Mouse (Mus musculus): Measurements from ENCODE around the gene Pik3ca. TPM values are rescaled to one million over a fixed set of nuclear protein-coding genes. Genes with fewer than 3 reads are reported as not detected.

Gene Pik3ca
- total RNA-seq, 1 experiment = 19.8 TPM

DNA sequence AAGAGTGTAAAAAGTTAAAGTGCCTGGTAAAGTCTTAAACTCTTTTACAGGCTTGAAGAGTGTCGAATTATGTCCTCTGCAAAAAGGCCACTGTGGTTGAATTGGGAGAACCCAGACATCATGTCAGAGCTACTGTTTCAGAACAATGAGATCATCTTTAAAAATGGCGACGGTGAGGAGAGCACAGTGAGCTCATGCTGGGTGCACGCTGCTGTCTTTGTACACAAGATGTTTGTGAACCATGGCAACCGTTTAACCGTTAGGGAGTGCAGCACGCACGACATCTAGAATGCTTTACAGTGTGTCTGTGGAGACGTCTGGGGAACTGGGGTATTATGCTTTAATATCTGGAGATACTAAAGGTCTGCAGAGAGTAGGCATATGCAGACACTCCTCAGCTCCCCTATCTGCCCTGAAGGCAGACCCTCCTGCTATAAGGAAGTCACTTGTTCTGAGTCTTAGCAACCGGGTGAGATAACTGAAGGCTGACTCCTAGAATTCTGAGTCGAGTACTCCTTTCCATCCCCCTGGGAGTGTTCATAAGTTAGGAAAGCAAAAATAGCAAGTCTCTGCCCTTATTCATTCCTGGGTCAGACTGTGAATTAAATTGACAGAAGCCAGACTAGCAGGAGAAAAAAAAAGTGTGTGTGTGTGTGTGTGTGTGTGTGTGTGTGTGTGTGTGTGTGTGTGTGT, 57.0 kb downstream of the Pik3ca start:
- TF ChIP-seq MAFK (IDR thresholded peaks at IDR 0.05; ENCODE audit: insufficient read depth, low read depth, low read length) (no peak), ZC3H11A (IDR thresholded peaks at IDR 0.05; ENCODE audit: borderline replicate concordance, low read depth, low read length) (no peak), HCFC1 (IDR thresholded peaks at IDR 0.05; ENCODE audit: borderline replicate concordance, insufficient read depth, low read length) (no peak), ZNF384 (IDR thresholded peaks at IDR 0.05; ENCODE audit: low read depth, low read length) (no peak), CHD2 (IDR thresholded peaks at IDR 0.05; ENCODE audit: low read depth, low read length) (no peak)
- no peak overlapping the region for H3K9ac ChIP-seq (ENCODE audit: insufficient read depth, low read depth, low read length, poor library complexity, severe bottlenecking)
- no peak overlapping the region for H3K4me3 ChIP-seq (ENCODE audit: insufficient read depth in 1 of 2, low read depth in 1 of 2, low read length in 2 of 2, poor library complexity in 1 of 2, severe bottlenecking in 1 of 2)
- no peak for DNase-seq (ENCODE audit: low read depth, low spot score)
- no peak overlapping the region for H3K27ac ChIP-seq (ENCODE audit: insufficient read depth, low read depth, low read length, poor library complexity, severe bottlenecking)
- H3K4me1 ChIP-seq (ENCODE audit: control insufficient read depth in 2 of 2, insufficient read depth in 2 of 2, low read length in 2 of 2, poor library complexity in 1 of 2) = no peaks in the 10 kb centered on the region
- H3K36me3 ChIP-seq (ENCODE audit: control insufficient read depth, insufficient read depth, low read length, poor library complexity, severe bottlenecking) = peaks cover 11% of the 10 kb centered on the region
- in situ Hi-C loops (cut with MboI; ENCODE audit: low sequenced_read_pairs in 2 of 2, unreplicated experiment in 2 of 2) = no loop called here
- H3K9me3 ChIP-seq (ENCODE audit: control insufficient read depth, insufficient read depth, low read depth, low read length) = no peaks in the 10 kb centered on the region

DNA sequence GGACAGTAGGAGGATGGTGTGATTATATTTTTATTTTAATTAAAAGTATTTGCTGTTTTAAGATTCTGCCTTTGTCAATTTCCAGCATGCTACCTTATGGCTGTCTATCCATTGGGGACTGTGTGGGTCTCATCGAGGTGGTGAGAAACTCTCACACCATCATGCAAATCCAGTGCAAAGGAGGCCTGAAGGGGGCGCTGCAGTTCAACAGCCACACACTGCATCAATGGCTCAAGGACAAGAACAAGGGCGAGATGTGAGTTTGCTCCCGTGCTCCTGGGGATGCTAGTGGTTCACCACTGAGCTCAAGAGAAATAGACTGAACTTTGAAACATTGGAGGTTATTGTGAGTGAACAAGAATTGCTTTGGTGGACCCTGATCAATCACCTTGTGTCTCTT, 62.3 kb downstream of the Pik3ca start:
- TF ChIP-seq ZC3H11A (IDR thresholded peaks at IDR 0.05; ENCODE audit: borderline replicate concordance, low read depth, low read length) (no peak), CHD2 (IDR thresholded peaks at IDR 0.05; ENCODE audit: low read depth, low read length) (no peak), HCFC1 (IDR thresholded peaks at IDR 0.05; ENCODE audit: borderline replicate concordance, insufficient read depth, low read length) (no peak), ZNF384 (IDR thresholded peaks at IDR 0.05; ENCODE audit: low read depth, low read length) (no peak)
- no peak overlapping the region for H3K27ac ChIP-seq (ENCODE audit: insufficient read depth, low read depth, low read length, poor library complexity, severe bottlenecking)
- peaks cover 14% of the 10 kb centered on the region for H3K36me3 ChIP-seq (ENCODE audit: control insufficient read depth, insufficient read depth, low read length, poor library complexity, severe bottlenecking)
- no peak overlapping the region for H3K4me3 ChIP-seq (ENCODE audit: insufficient read depth in 1 of 2, low read depth in 1 of 2, low read length in 2 of 2, poor library complexity in 1 of 2, severe bottlenecking in 1 of 2)
- H3K9me3 ChIP-seq (ENCODE audit: control insufficient read depth, insufficient read depth, low read depth, low read length) = no peaks in the 10 kb centered on the region
- H3K4me1 ChIP-seq (ENCODE audit: control insufficient read depth in 2 of 2, insufficient read depth in 2 of 2, low read length in 2 of 2, poor library complexity in 1 of 2) = no peaks in the 10 kb centered on the region
- H3K9ac ChIP-seq (ENCODE audit: insufficient read depth, low read depth, low read length, poor library complexity, severe bottlenecking) = no peak overlapping the region
- peak; percentile 71 for DNase-seq (ENCODE audit: low read depth, low spot score)
- in situ Hi-C loops (cut with MboI; ENCODE audit: low sequenced_read_pairs in 2 of 2, unreplicated experiment in 2 of 2) = no loop called here

DNA sequence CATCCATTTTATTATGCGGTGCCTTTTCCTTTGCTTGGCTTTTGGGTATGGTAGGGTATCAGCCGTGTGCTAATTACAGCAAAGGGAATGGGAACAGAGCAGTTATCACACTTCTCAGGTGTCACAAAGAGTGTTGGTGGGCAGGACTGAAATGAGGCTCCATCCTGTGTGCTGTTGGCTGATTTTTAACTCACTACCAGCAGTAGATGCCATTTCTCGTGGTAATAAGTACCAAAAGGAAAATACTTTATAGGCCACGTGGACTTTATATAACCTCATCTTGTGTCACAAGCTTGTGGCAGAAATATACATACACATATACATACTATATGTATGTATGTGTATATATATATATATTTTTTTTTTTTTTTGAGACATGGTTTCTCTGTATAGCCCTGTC, 69.8 kb downstream of the Pik3ca start:
- Histone ChIP-seq H3K4me3 (ENCODE audit: insufficient read depth in 1 of 2, low read depth in 1 of 2, low read length in 2 of 2, poor library complexity in 1 of 2, severe bottlenecking in 1 of 2) (no peak overlapping the region), H3K4me1 (ENCODE audit: control insufficient read depth in 2 of 2, insufficient read depth in 2 of 2, low read length in 2 of 2, poor library complexity in 1 of 2) (no peaks in the 10 kb centered on the region), H3K27ac (ENCODE audit: insufficient read depth, low read depth, low read length, poor library complexity, severe bottlenecking) (no peak overlapping the region), H3K9ac (ENCODE audit: insufficient read depth, low read depth, low read length, poor library complexity, severe bottlenecking) (no peak overlapping the region), H3K36me3 (ENCODE audit: control insufficient read depth, insufficient read depth, low read length, poor library complexity, severe bottlenecking) (peaks cover 4% of the 10 kb centered on the region), H3K9me3 (ENCODE audit: control insufficient read depth, insufficient read depth, low read depth, low read length) (no peaks in the 10 kb centered on the region)
- TF ChIP-seq CHD2 (IDR thresholded peaks at IDR 0.05; ENCODE audit: low read depth, low read length) (no peak), ZNF384 (IDR thresholded peaks at IDR 0.05; ENCODE audit: low read depth, low read length) (no peak), MAFK (IDR thresholded peaks at IDR 0.05; ENCODE audit: insufficient read depth, low read depth, low read length) (no peak), ZC3H11A (IDR thresholded peaks at IDR 0.05; ENCODE audit: borderline replicate concordance, low read depth, low read length) (no peak), HCFC1 (IDR thresholded peaks at IDR 0.05; ENCODE audit: borderline replicate concordance, insufficient read depth, low read length) (no peak)
- no peak for DNase-seq (ENCODE audit: low read depth, low spot score)
- in situ Hi-C loops (cut with MboI; ENCODE audit: low sequenced_read_pairs in 2 of 2, unreplicated experiment in 2 of 2) = no loop called here

DNA sequence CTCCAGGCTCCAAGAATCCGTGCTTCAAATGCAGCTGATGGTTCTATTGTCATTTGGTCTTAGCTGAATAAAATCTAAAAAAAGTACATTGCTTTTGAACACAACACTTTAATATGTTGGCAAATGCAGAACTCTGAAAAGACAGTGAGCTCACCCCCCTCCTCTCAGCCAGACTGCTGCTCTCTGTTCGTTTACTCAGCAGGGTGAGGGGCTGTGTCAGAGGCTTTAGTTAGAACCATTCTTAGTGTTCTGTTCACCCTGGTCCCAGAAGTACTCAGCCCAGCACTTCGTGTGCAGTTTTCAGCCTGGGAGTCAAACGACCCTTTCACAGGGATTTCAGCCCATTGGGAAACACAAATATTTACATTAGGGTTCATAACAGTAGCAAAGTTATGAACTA, 70.9 kb downstream of the Pik3ca start:
- TF ChIP-seq ZNF384 (IDR thresholded peaks at IDR 0.05; ENCODE audit: low read depth, low read length) = no peak
- TF ChIP-seq ZC3H11A (IDR thresholded peaks at IDR 0.05; ENCODE audit: borderline replicate concordance, low read depth, low read length) = no peak
- TF ChIP-seq CHD2 (IDR thresholded peaks at IDR 0.05; ENCODE audit: low read depth, low read length) = no peak
- TF ChIP-seq HCFC1 (IDR thresholded peaks at IDR 0.05; ENCODE audit: borderline replicate concordance, insufficient read depth, low read length) = no peak
- no peak for TF ChIP-seq MAFK (IDR thresholded peaks at IDR 0.05; ENCODE audit: insufficient read depth, low read depth, low read length)
- Histone ChIP-seq H3K9ac (ENCODE audit: insufficient read depth, low read depth, low read length, poor library complexity, severe bottlenecking) (no peak overlapping the region), H3K4me1 (ENCODE audit: control insufficient read depth in 2 of 2, insufficient read depth in 2 of 2, low read length in 2 of 2, poor library complexity in 1 of 2) (no peaks in the 10 kb centered on the region), H3K36me3 (ENCODE audit: control insufficient read depth, insufficient read depth, low read length, poor library complexity, severe bottlenecking) (no peaks in the 10 kb centered on the region), H3K9me3 (ENCODE audit: control insufficient read depth, insufficient read depth, low read depth, low read length) (no peaks in the 10 kb centered on the region), H3K4me3 (ENCODE audit: insufficient read depth in 1 of 2, low read depth in 1 of 2, low read length in 2 of 2, poor library complexity in 1 of 2, severe bottlenecking in 1 of 2) (no peak overlapping the region), H3K27ac (ENCODE audit: insufficient read depth, low read depth, low read length, poor library complexity, severe bottlenecking) (no peak overlapping the region)
- DNase-seq (ENCODE audit: low read depth, low spot score) = no peak
- in situ Hi-C loops (cut with MboI; ENCODE audit: low sequenced_read_pairs in 2 of 2, unreplicated experiment in 2 of 2) = no loop called here
